Mouse (Mus musculus): ENCODE results near the gene Rc3h2.

- no peak; the same call in 1 of the 2 replicates for TF ChIP-seq EP300 (IDR thresholded peaks at IDR 0.05; ENCODE audit: low read depth)
- no peak for TF ChIP-seq CTCF (IDR thresholded peaks at IDR 0.05; ENCODE audit: low read depth)
These were observed 29.7 kb upstream of the Rc3h2 start for GRCm38 (mm10) chr2:37452376-37452760.

Measured in heart, postnatal 0 days (tissue).